In genomic region chr12:99467884-99468311, GRCm38 (mm10) we compare ENCODE assay signal across 8 mouse cellular contexts.
DNase-seq lines count a peak whose midpoint lies in the region; ATAC-seq and TF ChIP-seq lines count a peak whose summit lies in the region.

No protein-coding gene starts in this region.

- no peaks in the 10 kb centered on the region for H3K27me3 ChIP-seq in Patski
- no peaks in the 10 kb centered on the region for H3K27me3 ChIP-seq in embryonic facial prominence, embryonic 15.5 days
- no peaks in the 10 kb centered on the region for H3K27me3 ChIP-seq in hindbrain, embryonic 12.5 days
- H3K27me3 ChIP-seq in liver, postnatal 0 days (ENCODE audit: insufficient read depth, low read length): no peaks in the 10 kb centered on the region
- H3K27me3 ChIP-seq in neural tube, embryonic 11.5 days (ENCODE audit: control insufficient read depth, insufficient read depth, low read length): no peaks in the 10 kb centered on the region

- H3K4me1 ChIP-seq in embryonic facial prominence, embryonic 15.5 days: peaks cover 23% of the 10 kb centered on the region
- peaks cover 34% of the 10 kb centered on the region for H3K4me1 ChIP-seq in hindbrain, embryonic 12.5 days
- peaks cover 13% of the 10 kb centered on the region for H3K4me1 ChIP-seq in liver, postnatal 0 days (ENCODE audit: insufficient read depth)
- peaks cover 8% of the 10 kb centered on the region; the same call in 1 of the 2 replicates for H3K4me1 ChIP-seq in neural tube, embryonic 11.5 days (ENCODE audit: control insufficient read depth, insufficient read depth, low read length)

- H3K9me3 ChIP-seq in embryonic facial prominence, embryonic 15.5 days (replicated peaks): no peaks in the 10 kb centered on the region
- no peaks in the 10 kb centered on the region for H3K9me3 ChIP-seq in hindbrain, embryonic 12.5 days (replicated peaks)
- H3K9me3 ChIP-seq in liver, postnatal 0 days (ENCODE audit: low read length): no peaks in the 10 kb centered on the region
- no peaks in the 10 kb centered on the region for H3K9me3 ChIP-seq in neural tube, embryonic 11.5 days (ENCODE audit: control insufficient read depth, low read length)

- no peak overlapping the region for H3K4me3 ChIP-seq in embryonic facial prominence, embryonic 15.5 days (replicated peaks)
- H3K4me3 ChIP-seq in hindbrain, embryonic 12.5 days: no peak overlapping the region
- H3K4me3 ChIP-seq in liver, postnatal 0 days (ENCODE audit: low read depth, low read length): 0 out of 2 replicates have a peak overlapping the region, but pooled peaks have one; percentile 13
- H3K4me3 ChIP-seq in neural tube, embryonic 11.5 days (ENCODE audit: low read depth, low read length): no peak overlapping the region

- in situ Hi-C loops in Patski (cut with MboI; ENCODE audit: low pct_unique_long_range_greater_than_20kb): no loop called here

- no peak for DNase-seq in frontal cortex, adult 2 months (ENCODE audit: extremely low spot score in 1 of 2, low spot score in 1 of 2)
- DNase-seq in Patski (ENCODE audit: low read depth, low spot score): peak; percentile 17
- DNase-seq in liver, postnatal 0 days: peak; percentile 29
- DNase-seq in neural tube, embryonic 11.5 days (ENCODE audit: low spot score): peak; percentile 43
- DNase-seq in urinary bladder, postnatal 4 days (ENCODE audit: low spot score in 2 of 2): no peak

- POLR2A ChIA-PET in Patski (lab: Charles Lee): interaction anchor here (0.9 kb wide), 1 partner anchor 22 kb away, joined by 3 read pairs; no protein-coding TSS in a partner anchor

- WGBS in embryonic facial prominence, embryonic 15.5 days: 34% methylated on average over 15 of the region's 15 CpGs
- WGBS in hindbrain, embryonic 12.5 days: 44% methylated on average over 15 of the region's 15 CpGs
- WGBS in liver, postnatal 0 days (ENCODE audit: insufficient replicate concordance): 15% methylated on average over 15 of the region's 15 CpGs
- 65% methylated on average over 15 of the region's 15 CpGs for WGBS in neural tube, embryonic 11.5 days

- ATAC-seq in frontal cortex, adult (ENCODE audit: low TSS enrichment): peak; percentile 39; the same call in 1 of the 2 replicates
- peak; percentile 21 for ATAC-seq in Patski
- peak; percentile 89 for ATAC-seq in embryonic facial prominence, embryonic 15.5 days (ENCODE audit: insufficient number of reproducible peaks, low FRiP score, low TSS enrichment, low read depth)
- ATAC-seq in hindbrain, embryonic 12.5 days (ENCODE audit: low FRiP score): peak; percentile 78
- ATAC-seq in liver, postnatal 0 days: peak; percentile 55
- peak; percentile 69 for ATAC-seq in neural tube, embryonic 11.5 days (ENCODE audit: insufficient read depth, low FRiP score, low TSS enrichment)

- H3K4me2 ChIP-seq in embryonic facial prominence, embryonic 15.5 days (replicated peaks): peak overlapping the region; percentile 9
- H3K4me2 ChIP-seq in hindbrain, embryonic 12.5 days (replicated peaks): no peak overlapping the region
- H3K4me2 ChIP-seq in liver, postnatal 0 days (ENCODE audit: low read depth, low read length): peak overlapping the region; percentile 62
- no peak overlapping the region for H3K4me2 ChIP-seq in neural tube, embryonic 11.5 days (ENCODE audit: low read depth)

- TF ChIP-seq EP300 in liver, postnatal 0 days (IDR thresholded peaks at IDR 0.05; ENCODE audit: low read depth): no peak

- CTCF ChIA-PET in Patski (lab: Charles Lee): no interaction called here

- H3K9ac ChIP-seq in embryonic facial prominence, embryonic 15.5 days: no peak overlapping the region
- H3K9ac ChIP-seq in hindbrain, embryonic 12.5 days: 0 out of 2 replicates have a peak overlapping the region, but pooled peaks have one; percentile 13
- H3K9ac ChIP-seq in liver, postnatal 0 days (replicated peaks): peak overlapping the region; percentile 46
- H3K9ac ChIP-seq in neural tube, embryonic 11.5 days (ENCODE audit: low read length): no peak overlapping the region

- H3K36me3 ChIP-seq in embryonic facial prominence, embryonic 15.5 days: no peaks in the 10 kb centered on the region
- H3K36me3 ChIP-seq in hindbrain, embryonic 12.5 days: no peaks in the 10 kb centered on the region
- H3K36me3 ChIP-seq in liver, postnatal 0 days (replicated peaks; ENCODE audit: insufficient read depth, low read length): no peaks in the 10 kb centered on the region
- no peaks in the 10 kb centered on the region for H3K36me3 ChIP-seq in neural tube, embryonic 11.5 days (ENCODE audit: control insufficient read depth, insufficient read depth, low read length)

- TF ChIP-seq CTCF in Patski (IDR thresholded peaks at IDR 0.05): no peak
- no peak for TF ChIP-seq CTCF in liver, postnatal 0 days (IDR thresholded peaks at IDR 0.05; ENCODE audit: low read depth)

- 0 out of 2 replicates have a peak overlapping the region, but pooled peaks have one; percentile 17 for H3K27ac ChIP-seq in embryonic facial prominence, embryonic 15.5 days (replicated peaks)
- peak overlapping the region; percentile 56 for H3K27ac ChIP-seq in hindbrain, embryonic 12.5 days
- H3K27ac ChIP-seq in liver, postnatal 0 days (ENCODE audit: low read depth): peak overlapping the region; percentile 34; the same call in 1 of the 2 replicates
- H3K27ac ChIP-seq in neural tube, embryonic 11.5 days (ENCODE audit: low read depth, low read length): no peak overlapping the region

Comparison
In these comparisons a context has a peak if more than half of its experiments do, and no peak if none do; other contexts are left out.
1. ATAC-seq: peak in every context shown above with its lines; median percentile 89 in embryonic facial prominence, embryonic 15.5 days; 78 in hindbrain, embryonic 12.5 days; 69 in neural tube, embryonic 11.5 days; 55 in liver, postnatal 0 days; 39 in frontal cortex, adult; 21 in Patski.
2. DNase-seq: peak in Patski (single experiment), liver, postnatal 0 days (single experiment) and neural tube, embryonic 11.5 days (single experiment); none in frontal cortex, adult 2 months (0 of 2) and urinary bladder, postnatal 4 days (0 of 2).
3. H3K4me2 ChIP-seq: peak in embryonic facial prominence, embryonic 15.5 days (single experiment) and liver, postnatal 0 days (single experiment); none in hindbrain, embryonic 12.5 days (single experiment) and neural tube, embryonic 11.5 days (single experiment).
4. H3K9ac ChIP-seq: peak in hindbrain, embryonic 12.5 days (single experiment) and liver, postnatal 0 days (single experiment); none in embryonic facial prominence, embryonic 15.5 days (single experiment) and neural tube, embryonic 11.5 days (single experiment).